Mouse (Mus musculus): ENCODE data around the gene Clpsl2. TPM values are rescaled to one million over a fixed set of nuclear protein-coding genes. Genes with fewer than 3 reads are reported as not detected.

Clpsl2 gene
- polyA plus RNA-seq, 1 experiment, result not detected

GRCm38 (mm10) chr17:28556635-28557396, 7.6 kb downstream of the Clpsl2 start:
- Histone ChIP-seq H3K27me3 (ENCODE audit: control insufficient read depth, insufficient read depth, insufficient read length) (peaks cover 26% of the 10 kb centered on the region), H3K36me3 (ENCODE audit: control insufficient read depth, insufficient read depth) (no peaks in the 10 kb centered on the region), H3ac (ENCODE audit: control insufficient read depth, insufficient read length, low read depth) (no peak overlapping the region), H3K79me2 (ENCODE audit: control insufficient read depth, insufficient read depth) (no peaks in the 10 kb centered on the region), H3K79me3 (ENCODE audit: low read depth) (no peaks in the 10 kb centered on the region), H3K4me3 (ENCODE audit: insufficient read depth, poor library complexity, severe bottlenecking) (no peak overlapping the region)
- TF ChIP-seq CTCF (IDR thresholded peaks at IDR 0.05; ENCODE audit: control insufficient read depth, insufficient read depth, insufficient read length) (no peak), USF1 (IDR thresholded peaks at IDR 0.05; ENCODE audit: low read depth) (peak; percentile 80)

DNA sequence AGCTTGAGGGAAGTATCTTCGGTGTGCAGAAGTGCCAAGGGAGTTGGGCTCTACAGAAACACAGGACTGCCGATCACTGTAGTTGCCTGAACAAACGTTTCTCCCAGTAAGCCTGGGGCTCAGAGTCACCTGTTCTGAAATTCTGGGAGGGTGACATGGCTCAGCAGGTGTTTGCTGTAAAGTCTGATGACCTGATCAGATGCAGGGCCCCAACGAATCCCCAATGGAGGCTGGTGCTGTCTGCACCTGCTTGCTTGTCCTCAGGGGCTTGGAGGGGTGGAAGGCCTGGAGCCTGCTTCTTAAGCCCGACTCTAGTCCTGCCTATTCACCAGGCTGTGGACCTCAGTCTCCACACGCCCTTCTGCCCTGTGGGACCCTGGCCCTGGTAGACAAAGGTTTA, 8.6 kb downstream of the Clpsl2 start:
- Histone ChIP-seq H3K36me3 (ENCODE audit: control insufficient read depth, insufficient read depth) (no peaks in the 10 kb centered on the region), H3ac (ENCODE audit: control insufficient read depth, insufficient read length, low read depth) (no peak overlapping the region), H3K79me2 (ENCODE audit: control insufficient read depth, insufficient read depth) (no peaks in the 10 kb centered on the region), H3K27me3 (ENCODE audit: control insufficient read depth, insufficient read depth, insufficient read length) (peaks cover 31% of the 10 kb centered on the region), H3K79me3 (ENCODE audit: low read depth) (no peaks in the 10 kb centered on the region), H3K4me3 (ENCODE audit: insufficient read depth, poor library complexity, severe bottlenecking) (no peak overlapping the region)
- no peak for TF ChIP-seq CEBPB (IDR thresholded peaks at IDR 0.05; ENCODE audit: low read depth)
- no peak for TF ChIP-seq FOSL1 (IDR thresholded peaks at IDR 0.05; ENCODE audit: insufficient read depth, low read length, poor library complexity, severe bottlenecking)
- no peak for TF ChIP-seq MYOD1 (IDR thresholded peaks at IDR 0.05; ENCODE audit: control insufficient read depth, insufficient read length, low read depth)
- TF ChIP-seq MYOG (IDR thresholded peaks at IDR 0.05; ENCODE audit: control insufficient read depth, extremely low read depth, insufficient read length), result no peak
- TF ChIP-seq MAX (IDR thresholded peaks at IDR 0.05), result no peak
- TF ChIP-seq CTCF (IDR thresholded peaks at IDR 0.05; ENCODE audit: control insufficient read depth, insufficient read depth, insufficient read length), result no peak
- no peak for TF ChIP-seq USF1 (IDR thresholded peaks at IDR 0.05; ENCODE audit: low read depth)

GRCm38 (mm10) chr17:28560598-28560997, 11.4 kb downstream of the Clpsl2 start, which contains the start of gene Clps:
Gene Clps, minus strand, starts transcription at chr17:28560766.
- TF ChIP-seq CEBPB (IDR thresholded peaks at IDR 0.05; ENCODE audit: low read depth) (no peak), MYOG (IDR thresholded peaks at IDR 0.05; ENCODE audit: control insufficient read depth, extremely low read depth, insufficient read length) (no peak), MYOD1 (IDR thresholded peaks at IDR 0.05; ENCODE audit: control insufficient read depth, insufficient read length, low read depth) (no peak), MAX (IDR thresholded peaks at IDR 0.05) (no peak), CTCF (IDR thresholded peaks at IDR 0.05; ENCODE audit: control insufficient read depth, insufficient read depth, insufficient read length) (no peak), FOSL1 (IDR thresholded peaks at IDR 0.05; ENCODE audit: insufficient read depth, low read length, poor library complexity, severe bottlenecking) (no peak), USF1 (IDR thresholded peaks at IDR 0.05; ENCODE audit: low read depth) (no peak)
- peaks cover 31% of the 10 kb centered on the region for H3K27me3 ChIP-seq (ENCODE audit: control insufficient read depth, insufficient read depth, insufficient read length)
- H3ac ChIP-seq (ENCODE audit: control insufficient read depth, insufficient read length, low read depth), result no peak within 1 kb of the TSS

DNA sequence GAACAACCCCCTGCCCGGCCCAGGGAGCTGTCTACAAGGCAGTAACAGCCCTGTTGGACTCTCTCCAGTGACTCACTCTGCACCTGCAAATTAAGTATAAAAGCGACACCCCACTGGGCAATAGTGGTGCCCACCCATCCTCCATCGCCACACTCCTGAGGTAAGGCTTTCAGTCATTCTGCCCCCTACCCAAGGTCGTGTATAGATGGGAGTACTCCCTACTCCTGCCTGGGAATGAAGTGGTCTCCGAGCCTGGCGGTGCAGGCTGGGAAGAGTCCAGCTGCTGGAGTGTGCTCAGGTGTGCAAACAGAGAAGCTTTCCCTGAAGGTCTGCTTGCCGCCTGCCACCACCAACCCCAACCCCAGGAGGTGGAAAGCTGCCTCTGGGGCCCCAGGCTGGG, 12.4 kb downstream of the Clpsl2 start:
- Histone ChIP-seq H3ac (ENCODE audit: control insufficient read depth, insufficient read length, low read depth) (no peak overlapping the region), H3K79me2 (ENCODE audit: control insufficient read depth, insufficient read depth) (no peaks in the 10 kb centered on the region), H3K27me3 (ENCODE audit: control insufficient read depth, insufficient read depth, insufficient read length) (peaks cover 31% of the 10 kb centered on the region), H3K4me3 (ENCODE audit: insufficient read depth, poor library complexity, severe bottlenecking) (no peak overlapping the region), H3K79me3 (ENCODE audit: low read depth) (no peaks in the 10 kb centered on the region), H3K36me3 (ENCODE audit: control insufficient read depth, insufficient read depth) (no peaks in the 10 kb centered on the region)
- TF ChIP-seq MYOD1 (IDR thresholded peaks at IDR 0.05; ENCODE audit: control insufficient read depth, insufficient read length, low read depth), result no peak
- no peak for TF ChIP-seq USF1 (IDR thresholded peaks at IDR 0.05; ENCODE audit: low read depth)
- no peak for TF ChIP-seq CEBPB (IDR thresholded peaks at IDR 0.05; ENCODE audit: low read depth)
- no peak for TF ChIP-seq CTCF (IDR thresholded peaks at IDR 0.05; ENCODE audit: control insufficient read depth, insufficient read depth, insufficient read length)
- no peak for TF ChIP-seq MAX (IDR thresholded peaks at IDR 0.05)
- no peak for TF ChIP-seq FOSL1 (IDR thresholded peaks at IDR 0.05; ENCODE audit: insufficient read depth, low read length, poor library complexity, severe bottlenecking)
- TF ChIP-seq MYOG (IDR thresholded peaks at IDR 0.05; ENCODE audit: control insufficient read depth, extremely low read depth, insufficient read length), result no peak

More at GRCm38 (mm10) chr17:28560598-28560997, 11.4 kb downstream of the Clpsl2 start, which contains the start of gene Clps:
- no peaks in the 10 kb centered on the region for H3K79me2 ChIP-seq (ENCODE audit: control insufficient read depth, insufficient read depth)
- no peaks in the 10 kb centered on the region for H3K36me3 ChIP-seq (ENCODE audit: control insufficient read depth, insufficient read depth)
- H3K4me3 ChIP-seq (ENCODE audit: insufficient read depth, poor library complexity, severe bottlenecking), result no peak within 1 kb of the TSS
- H3K79me3 ChIP-seq (ENCODE audit: low read depth), result no peaks in the 10 kb centered on the region

DNA sequence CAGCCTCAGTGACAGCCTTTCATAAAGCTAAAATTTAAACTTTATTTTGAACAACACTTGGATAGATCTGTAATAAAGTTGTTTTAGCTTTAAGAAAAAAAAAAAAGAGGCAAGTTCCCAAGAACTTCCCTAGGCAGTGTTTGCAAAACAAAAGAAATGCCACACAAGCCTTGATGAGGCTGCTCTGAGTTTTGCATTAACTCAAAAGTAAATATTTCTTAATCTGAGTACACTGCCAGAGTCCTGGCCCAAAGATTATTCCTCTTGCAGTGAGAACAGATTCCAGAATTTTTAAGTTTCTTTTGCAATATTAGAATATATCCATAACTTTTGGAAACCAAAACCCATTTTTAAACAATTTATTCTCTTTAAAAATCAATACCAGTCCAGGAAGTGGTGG, 16.0 kb downstream of the Clpsl2 start:
- Histone ChIP-seq H3K27me3 (ENCODE audit: control insufficient read depth, insufficient read depth, insufficient read length) (peaks cover 21% of the 10 kb centered on the region), H3K79me2 (ENCODE audit: control insufficient read depth, insufficient read depth) (no peaks in the 10 kb centered on the region), H3K4me3 (ENCODE audit: insufficient read depth, poor library complexity, severe bottlenecking) (no peak overlapping the region), H3K79me3 (ENCODE audit: low read depth) (no peaks in the 10 kb centered on the region), H3K36me3 (ENCODE audit: control insufficient read depth, insufficient read depth) (no peaks in the 10 kb centered on the region), H3ac (ENCODE audit: control insufficient read depth, insufficient read length, low read depth) (no peak overlapping the region)
- no peak for TF ChIP-seq USF1 (IDR thresholded peaks at IDR 0.05; ENCODE audit: low read depth)

DNA sequence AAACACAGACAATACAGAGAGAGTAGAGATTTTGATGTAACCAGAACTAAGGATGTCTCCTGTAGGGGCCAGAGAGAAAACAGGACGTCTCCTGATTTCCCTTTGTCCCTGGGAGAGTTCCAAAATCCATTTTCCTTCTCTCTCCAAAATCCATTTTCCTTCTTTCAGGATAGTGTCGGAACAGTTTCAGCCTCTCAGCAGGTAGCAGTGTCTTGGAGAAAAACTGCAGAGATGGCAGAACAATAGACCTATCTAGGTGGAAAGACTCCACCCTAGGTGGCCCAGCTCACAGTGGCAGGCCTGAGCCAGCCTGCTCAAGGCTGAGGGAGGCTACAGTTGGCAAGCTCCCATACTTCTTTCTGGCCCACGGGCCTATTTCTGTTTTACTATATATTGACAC, 18.3 kb downstream of the Clpsl2 start:
- Histone ChIP-seq H3K4me3 (ENCODE audit: insufficient read depth, poor library complexity, severe bottlenecking) (no peak overlapping the region), H3K27me3 (ENCODE audit: control insufficient read depth, insufficient read depth, insufficient read length) (peaks cover 2% of the 10 kb centered on the region), H3K79me2 (ENCODE audit: control insufficient read depth, insufficient read depth) (no peaks in the 10 kb centered on the region), H3ac (ENCODE audit: control insufficient read depth, insufficient read length, low read depth) (no peak overlapping the region), H3K79me3 (ENCODE audit: low read depth) (no peaks in the 10 kb centered on the region), H3K36me3 (ENCODE audit: control insufficient read depth, insufficient read depth) (no peaks in the 10 kb centered on the region)
- TF ChIP-seq CEBPB (IDR thresholded peaks at IDR 0.05; ENCODE audit: low read depth) (no peak), MYOG (IDR thresholded peaks at IDR 0.05; ENCODE audit: control insufficient read depth, extremely low read depth, insufficient read length) (no peak), CTCF (IDR thresholded peaks at IDR 0.05; ENCODE audit: control insufficient read depth, insufficient read depth, insufficient read length) (no peak), USF1 (IDR thresholded peaks at IDR 0.05; ENCODE audit: low read depth) (no peak), FOSL1 (IDR thresholded peaks at IDR 0.05; ENCODE audit: insufficient read depth, low read length, poor library complexity, severe bottlenecking) (no peak), MYOD1 (IDR thresholded peaks at IDR 0.05; ENCODE audit: control insufficient read depth, insufficient read length, low read depth) (no peak)

All from C2C12 (cell line).